ENCODE assay signal across 8 mouse cellular contexts in the genomic region with DNA sequence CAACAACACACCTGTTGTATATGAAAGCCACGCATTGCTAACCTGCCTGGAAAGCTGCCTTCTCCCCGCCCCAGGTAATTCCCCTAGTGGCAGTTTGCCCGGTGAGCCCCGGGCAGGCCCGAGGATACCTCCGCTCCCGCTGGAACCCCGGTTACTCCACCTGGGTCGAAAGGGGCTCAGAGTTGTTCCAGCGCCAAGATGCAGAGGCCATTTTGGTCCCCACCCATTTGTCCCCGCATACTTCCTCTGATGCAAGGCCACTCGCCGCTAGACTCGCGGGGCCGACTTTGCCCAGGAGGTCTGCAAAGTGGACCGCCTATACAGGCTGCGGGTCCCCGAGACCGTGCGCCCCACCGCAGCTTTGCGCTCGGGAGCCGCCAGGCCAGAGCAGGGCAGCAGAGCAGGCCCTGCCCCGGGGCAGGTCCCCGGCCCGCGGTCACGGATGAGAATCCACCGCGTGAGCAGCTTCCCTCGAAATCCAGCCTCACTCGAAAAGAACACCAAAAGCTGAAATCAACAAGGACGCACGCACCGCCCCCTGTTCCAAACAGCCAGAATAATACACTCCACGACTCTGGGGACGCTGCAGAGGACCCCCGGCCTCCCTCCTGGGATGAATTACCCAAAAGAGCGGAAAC. TPM values are rescaled to one million over a fixed set of nuclear protein-coding genes. Genes with fewer than 3 reads are reported as not detected.
DNase-seq lines count a peak whose midpoint lies in the region; ATAC-seq and TF ChIP-seq lines count a peak whose summit lies in the region.

No protein-coding gene starts in this region.

- TF ChIP-seq POLR2A in kidney, adult 2 months (IDR thresholded peaks at IDR 0.05; ENCODE audit: low read depth, low read length): no peak

- H3K4me1 ChIP-seq in brown adipose tissue, adult 24 weeks (ENCODE audit: control insufficient read depth, insufficient read depth, insufficient read length, low read length): peaks cover 8% of the 10 kb centered on the region; the same call in 1 of the 2 replicates
- no peaks in the 10 kb centered on the region for H3K4me1 ChIP-seq in forebrain, embryonic 14.5 days (ENCODE audit: control insufficient read depth, insufficient read depth, low read length)
- H3K4me1 ChIP-seq in kidney, adult 2 months (ENCODE audit: control insufficient read depth, insufficient read depth, low read length): peaks cover 4% of the 10 kb centered on the region; the same call in 1 of the 2 replicates
- 0 out of 2 replicates have a peak, but pooled peaks cover 8% of the 10 kb centered on the region for H3K4me1 ChIP-seq in lung, embryonic 15.5 days

- no peak for ATAC-seq in forebrain, embryonic 14.5 days
- ATAC-seq in lung, embryonic 15.5 days (ENCODE audit: borderline replicate concordance, extremely low read depth, low FRiP score, low TSS enrichment): peak; percentile 33; the same call in 1 of the 2 replicates

- H3K27ac ChIP-seq in brown adipose tissue, adult 24 weeks (replicated peaks; ENCODE audit: low read depth, low read length): no peak overlapping the region
- H3K27ac ChIP-seq in forebrain, embryonic 14.5 days (ENCODE audit: low read depth, low read length): no peak overlapping the region
- H3K27ac ChIP-seq in kidney, adult 2 months (ENCODE audit: insufficient read depth, low read depth, low read length): peak overlapping the region; percentile 49
- H3K27ac ChIP-seq in lung, embryonic 15.5 days: peak overlapping the region; percentile 85

- peak overlapping the region; percentile 97 for H3K4me2 ChIP-seq in forebrain, embryonic 14.5 days (ENCODE audit: low read length)
- peak overlapping the region; percentile 92 for H3K4me2 ChIP-seq in lung, embryonic 15.5 days

- H3K9ac ChIP-seq in forebrain, embryonic 14.5 days (ENCODE audit: low read length): peak overlapping the region; percentile 55
- H3K9ac ChIP-seq in lung, embryonic 15.5 days: peak overlapping the region; percentile 68

- peak; percentile 8 to 10 for DNase-seq in layer of hippocampus, postnatal 25 days (ENCODE audit: extremely low spot score in 1 of 2, low spot score in 1 of 2)
- DNase-seq in layer of hippocampus, adult 11-12 months (ENCODE audit: low spot score): no peak
- no peak for DNase-seq in forebrain, embryonic 14.5 days (ENCODE audit: low spot score)
- DNase-seq in kidney, adult 2 months: peak; percentile 54
- DNase-seq in retina, postnatal 1 day: peak; percentile 24
- DNase-seq in MN1 (ENCODE audit: low spot score): no peak

- no peak for TF ChIP-seq CTCF in kidney, adult 2 months (conservative IDR thresholded peaks at IDR 0.05; ENCODE audit: insufficient read depth, insufficient read length, low read depth, low read length)

- H3K36me3 ChIP-seq in forebrain, embryonic 14.5 days (ENCODE audit: control insufficient read depth, insufficient read depth, low read length): no peaks in the 10 kb centered on the region
- no peaks in the 10 kb centered on the region for H3K36me3 ChIP-seq in kidney, adult 2 months (ENCODE audit: control insufficient read depth, insufficient read depth, low read length)
- H3K36me3 ChIP-seq in lung, embryonic 15.5 days: no peaks in the 10 kb centered on the region

- peak overlapping the region; percentile 58 for H3K4me3 ChIP-seq in brown adipose tissue, adult 24 weeks (ENCODE audit: insufficient read depth, low read depth, low read length)
- peak overlapping the region; percentile 54 for H3K4me3 ChIP-seq in forebrain, embryonic 14.5 days (ENCODE audit: low read depth, low read length)
- H3K4me3 ChIP-seq in kidney, adult 2 months (ENCODE audit: insufficient read depth, low read depth, low read length): peak overlapping the region; percentile 64
- H3K4me3 ChIP-seq in lung, embryonic 15.5 days: peak overlapping the region; percentile 69

- H3K27me3 ChIP-seq in forebrain, embryonic 14.5 days (replicated peaks; ENCODE audit: control insufficient read depth, insufficient read depth, low read length): peaks cover 39% of the 10 kb centered on the region
- no peaks in the 10 kb centered on the region for H3K27me3 ChIP-seq in kidney, adult 2 months (replicated peaks; ENCODE audit: control insufficient read depth, insufficient read depth, low read length)
- H3K27me3 ChIP-seq in lung, embryonic 15.5 days: peaks cover 42% of the 10 kb centered on the region

- H3K9me3 ChIP-seq in forebrain, embryonic 14.5 days (replicated peaks; ENCODE audit: control insufficient read depth, low read length): no peaks in the 10 kb centered on the region
- no peaks in the 10 kb centered on the region for H3K9me3 ChIP-seq in lung, embryonic 15.5 days

- under 1% methylated on average over 41 of the region's 41 CpGs for WGBS in forebrain, embryonic 14.5 days
- 1% methylated on average over 41 of the region's 41 CpGs for WGBS in kidney, adult 2 months
- WGBS in lung, embryonic 15.5 days: 1% methylated on average over 41 of the region's 41 CpGs

RNA-seq across cellular contexts. Expression of gene Ocln, which starts 1.0 kb away (rescaled TPM):
- 10 to 100 TPM; 12.4 to 13.2 TPM for total RNA-seq in layer of hippocampus, postnatal 25 days (2021)
- polyA plus RNA-seq in brown adipose tissue, adult 24 weeks (2012; ENCODE audit: insufficient read depth, insufficient read length, missing spikeins): not detected in 2 replicates
- 5.6 and 10.5 TPM in 2 replicates for polyA plus RNA-seq in forebrain, embryonic 14.5 days (2014; fragmentation: Nextera tagmentation; extraction: Ambion mirVana)
- polyA plus RNA-seq in kidney, adult 2 months (2012; rRNA removed): 10.5 and 11.0 TPM in 2 replicates
- polyA plus RNA-seq in lung, embryonic 15.5 days (2015; fragmentation: Nextera tagmentation; extraction: Ambion mirVana): 32.6 and 34.1 TPM in 2 replicates

RNA-seq across cellular contexts. Expression of gene Gtf2h2, which starts 59.1 kb away (rescaled TPM):
- total RNA-seq in layer of hippocampus, postnatal 25 days (2021): 10 to 100 TPM; 47.9 to 53.2 TPM
- polyA plus RNA-seq in brown adipose tissue, adult 24 weeks (2012; ENCODE audit: insufficient read depth, insufficient read length, missing spikeins): 29.8 TPM in 2 replicates
- polyA plus RNA-seq in forebrain, embryonic 14.5 days (2014; fragmentation: Nextera tagmentation; extraction: Ambion mirVana): 63.0 and 64.8 TPM in 2 replicates
- polyA plus RNA-seq in kidney, adult 2 months (2012; rRNA removed): 39.2 and 41.2 TPM in 2 replicates
- polyA plus RNA-seq in lung, embryonic 15.5 days (2015; fragmentation: Nextera tagmentation; extraction: Ambion mirVana): 65.2 and 65.4 TPM in 2 replicates

Comparison
In these comparisons a context has a peak if more than half of its experiments do, and no peak if none do; other contexts are left out.
1. DNase-seq: peak in layer of hippocampus, postnatal 25 days (2 of 2), kidney, adult 2 months (single experiment) and retina, postnatal 1 day (single experiment); none in layer of hippocampus, adult 11-12 months (single experiment), forebrain, embryonic 14.5 days (single experiment) and MN1 (single experiment).
2. H3K27ac ChIP-seq: peak in kidney, adult 2 months (single experiment) and lung, embryonic 15.5 days (single experiment); none in brown adipose tissue, adult 24 weeks (single experiment) and forebrain, embryonic 14.5 days (single experiment).
3. Peak in every context shown above with its lines, with median percentiles within 50 percentile points of each other: H3K4me3 ChIP-seq.